Mouse (Mus musculus) left cerebral cortex, postnatal 25 days (tissue): ENCODE data around the gene Taf1c. TPM values are rescaled to one million over a fixed set of nuclear protein-coding genes. Genes with fewer than 3 reads are reported as not detected.

ENCODE experiments used
- DNase-seq, 2 experiments: peaks; one replicate each; pipeline ENCODE4 v3.0.0; 2022; ENCODE audit warnings: low spot score in 2 of 2, mixed read lengths in 1 of 2
- intact Hi-C: fragments of 180-260 bp; cut with DNase I; formaldehyde crosslinking; loops from one replicate; pipeline ENCODE4 v1.15.1; 2025
- total RNA-seq, 2 experiments: library from RNA; stranded (reverse); gene quantifications; 2 replicates each; pipeline ENCODE4 v1.2.3; 2021

Gene Taf1c
- 1 to 10 TPM; 9.9 to 10.0 TPM for total RNA-seq

GRCm38 (mm10) chr8:119604996-119605395, at the start of gene Taf1c:
Gene Taf1c (minus strand): TSS chr8:119605222.
- intact Hi-C loops, result loop anchor here (2.0 to 10.0 kb wide), 2 partner anchors 158 to 190 kb away; partner anchors contain the start of gene Necab2
- peak; percentile 92 to 95 for DNase-seq

GRCm38 (mm10) chr8:119651324-119651723, 46.3 kb upstream of the Taf1c start:
- intact Hi-C loops, result no loop called here

GRCm38 (mm10) chr8:119646846-119647245, 41.8 kb upstream of the Taf1c start:
- intact Hi-C loops, result no loop called here
- no peak for DNase-seq

More at GRCm38 (mm10) chr8:119651324-119651723, 46.3 kb upstream of the Taf1c start:
- DNase-seq, result no peak

DNA sequence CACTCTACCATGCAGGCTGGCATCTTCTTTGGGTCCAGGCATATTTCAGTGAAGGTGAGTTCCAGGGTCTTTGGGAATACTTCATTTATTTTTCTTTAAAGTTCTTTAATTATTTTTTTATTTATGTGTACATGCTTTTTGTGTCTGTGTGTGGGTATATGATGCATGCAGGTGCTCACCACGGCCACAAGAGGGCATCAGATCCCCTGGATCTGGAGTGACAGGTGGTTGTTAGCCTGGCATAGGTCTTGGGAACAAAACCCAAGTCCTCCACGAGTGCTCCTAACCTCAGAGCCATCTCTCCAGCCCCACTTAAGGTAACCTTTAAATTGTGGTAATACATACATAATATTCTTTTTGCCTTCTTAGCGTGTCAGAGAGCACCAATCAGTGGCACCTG, 41.2 kb upstream of the Taf1c start:
- DNase-seq, result no peak
- intact Hi-C loops, result no loop called here

DNA sequence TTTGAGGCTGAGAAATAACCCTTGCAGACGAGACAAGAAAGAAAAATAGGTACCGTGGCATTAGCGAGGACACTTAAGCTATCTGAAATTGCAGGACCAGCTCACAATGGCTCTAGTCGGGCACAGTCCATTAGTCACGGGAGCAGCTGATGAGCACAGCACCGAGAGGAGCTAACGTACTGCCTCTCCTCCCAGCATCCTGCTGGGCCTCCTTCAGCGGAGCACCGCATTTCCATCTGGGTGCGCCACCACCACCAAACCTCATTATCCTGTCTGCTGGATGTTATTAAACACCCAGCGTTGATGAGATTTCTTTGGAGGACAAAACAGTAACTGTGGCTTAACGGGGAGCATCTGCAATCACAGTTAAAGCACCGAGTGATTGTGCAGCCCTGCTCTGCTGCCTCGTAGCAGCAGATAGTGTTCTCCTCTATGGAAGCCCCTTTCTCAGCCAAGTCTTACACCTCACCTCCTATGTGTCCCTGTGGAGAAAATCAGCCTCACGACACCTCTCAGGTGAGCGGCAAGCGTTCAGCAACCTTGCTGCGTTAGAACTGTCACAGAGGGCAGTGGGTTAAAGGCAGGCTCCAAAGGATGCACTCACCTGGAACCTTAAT, 40.1 kb upstream of the Taf1c start:
- intact Hi-C loops, result no loop called here
- no peak for DNase-seq

- intact Hi-C loops, result no loop called here
- no peak for DNase-seq
Measured at GRCm38 (mm10) chr8:119644429-119644960, 39.5 kb upstream of the Taf1c start.

DNA sequence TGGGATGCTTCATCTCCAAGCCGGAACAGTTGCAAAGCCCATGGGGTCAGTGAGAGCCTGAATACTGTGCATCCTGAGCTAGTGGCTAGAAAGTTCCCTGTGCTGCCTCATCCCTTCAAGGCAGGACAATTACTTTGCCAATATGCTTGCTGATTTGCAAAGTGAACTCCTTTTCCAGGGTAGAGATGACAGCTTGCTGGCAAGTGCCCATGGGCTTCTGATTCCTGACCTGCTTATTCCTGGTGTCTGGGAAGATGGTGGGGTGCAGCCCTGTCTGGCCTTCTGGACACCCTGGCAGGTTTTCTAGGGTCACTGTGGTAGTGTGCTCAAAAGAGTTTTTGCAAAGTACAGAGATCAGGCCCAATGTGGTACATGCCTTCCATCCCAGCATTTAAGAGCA, 37.9 kb upstream of the Taf1c start:
- DNase-seq, result no peak
- intact Hi-C loops, result no loop called here

GRCm38 (mm10) chr8:119641058-119641457, 36.0 kb upstream of the Taf1c start:
- intact Hi-C loops, result no loop called here
- no peak for DNase-seq

DNA sequence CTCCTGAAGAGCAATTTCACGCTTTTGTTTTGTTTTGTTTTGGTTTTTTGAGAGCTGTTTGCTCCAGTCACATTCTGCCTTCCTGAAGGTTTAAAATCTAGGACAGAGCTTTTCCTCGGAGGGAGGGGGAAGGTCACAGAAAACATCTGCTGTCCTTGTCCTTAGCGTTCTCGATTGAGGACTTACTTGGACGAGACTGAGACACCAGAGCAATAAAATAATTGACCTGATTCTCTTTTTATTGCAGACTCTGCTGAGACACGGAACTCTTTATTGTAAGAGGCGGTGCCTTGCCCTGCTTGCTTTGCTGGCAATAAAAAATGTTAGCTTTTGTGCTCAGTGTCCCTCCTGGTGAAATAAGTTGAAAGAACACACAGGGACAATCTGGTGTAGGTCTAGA, 34.8 kb upstream of the Taf1c start:
- DNase-seq, result no peak
- intact Hi-C loops, result no loop called here

DNA sequence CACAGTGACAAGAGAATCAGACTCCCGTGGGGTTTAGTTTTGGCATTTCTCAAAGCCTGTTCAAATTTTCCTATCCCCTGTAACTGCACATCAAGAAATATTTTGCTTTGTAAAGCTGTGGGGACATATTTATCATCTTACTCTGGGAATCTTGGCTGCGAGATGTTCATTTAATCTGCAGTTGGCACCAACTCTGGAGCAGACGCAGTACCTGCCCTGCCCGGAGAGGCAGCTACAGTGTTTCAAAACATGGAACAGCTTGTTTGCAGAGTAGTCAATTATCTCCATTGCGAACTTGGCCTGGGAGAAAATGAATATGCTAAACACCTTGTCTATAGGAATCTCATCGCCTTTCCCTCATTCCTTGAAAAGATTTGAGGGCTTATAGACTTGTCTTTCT, 33.2 kb upstream of the Taf1c start:
- intact Hi-C loops, result no loop called here
- no peak for DNase-seq

DNA sequence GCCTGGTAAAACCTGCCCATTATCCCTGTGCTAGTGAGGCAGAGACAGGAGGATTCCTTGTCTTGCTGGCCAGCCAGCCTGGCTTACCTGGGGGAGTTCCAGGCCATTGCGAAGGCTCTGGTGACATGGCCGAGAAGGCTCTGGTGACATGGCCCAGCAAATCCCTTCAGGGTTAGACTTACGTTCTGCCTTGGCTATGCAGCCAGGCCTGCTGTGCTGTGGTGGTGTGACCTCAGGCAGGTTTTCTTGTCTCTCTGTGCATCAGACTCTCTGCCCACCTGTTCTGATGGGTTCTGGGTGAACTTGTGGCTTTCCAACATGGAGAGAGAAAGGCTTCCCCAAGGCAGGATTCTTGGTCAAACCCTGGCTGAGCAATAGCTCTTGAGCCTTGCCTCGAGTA, 32.4 kb upstream of the Taf1c start:
- intact Hi-C loops, result no loop called here
- DNase-seq, result no peak

DNA sequence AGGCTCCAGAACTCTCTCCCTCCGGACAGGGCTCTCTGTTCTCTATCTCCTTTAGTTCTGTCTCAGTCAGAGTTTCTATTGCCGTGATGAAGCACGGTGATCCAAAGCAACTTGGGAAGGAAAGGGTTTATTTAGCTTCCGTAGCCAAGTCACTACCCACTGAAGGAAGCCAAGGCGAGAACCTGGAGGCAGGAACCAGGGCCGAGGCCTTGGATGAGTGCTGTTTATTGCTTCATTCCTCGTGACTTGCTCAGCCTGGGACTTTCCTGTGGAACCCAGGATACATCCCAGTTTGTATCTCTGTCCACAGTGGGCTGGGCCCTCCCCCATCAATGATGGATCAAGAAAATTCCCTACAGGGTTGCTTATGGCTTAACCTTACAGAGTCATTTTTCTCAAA, 31.7 kb upstream of the Taf1c start:
- DNase-seq, result no peak
- intact Hi-C loops, result no loop called here

- intact Hi-C loops, result no loop called here
- peak in 1 of 2 experiments; percentile 45 for DNase-seq
Measured at GRCm38 (mm10) chr8:119635958-119636357, 30.9 kb upstream of the Taf1c start.

DNA sequence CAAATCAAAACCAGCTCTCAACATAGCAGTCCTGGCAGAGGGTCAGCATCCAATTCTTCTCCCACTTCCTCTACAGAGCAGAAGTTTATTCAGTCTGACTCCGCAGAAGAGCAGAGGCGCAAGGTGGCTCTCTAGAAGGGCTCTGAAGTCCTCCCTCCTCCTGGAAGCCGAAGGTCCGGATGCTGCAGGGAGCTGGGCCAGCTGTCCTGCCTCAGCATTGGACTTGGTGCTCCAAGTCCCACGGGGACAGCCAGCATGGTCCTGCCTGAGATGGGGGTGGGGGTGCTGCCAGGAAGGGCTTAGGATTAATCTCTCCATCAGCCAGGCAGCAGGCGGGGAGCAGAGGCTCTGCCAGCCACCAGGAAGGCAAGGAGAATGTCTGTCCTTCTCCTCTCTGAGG, 30.4 kb upstream of the Taf1c start, which contains the start of gene Kcng4:
Kcng4 (minus strand) TSS at position 303 of the 400 bp plus-strand sequence.
- no peak for DNase-seq
- intact Hi-C loops, result no loop called here

DNA sequence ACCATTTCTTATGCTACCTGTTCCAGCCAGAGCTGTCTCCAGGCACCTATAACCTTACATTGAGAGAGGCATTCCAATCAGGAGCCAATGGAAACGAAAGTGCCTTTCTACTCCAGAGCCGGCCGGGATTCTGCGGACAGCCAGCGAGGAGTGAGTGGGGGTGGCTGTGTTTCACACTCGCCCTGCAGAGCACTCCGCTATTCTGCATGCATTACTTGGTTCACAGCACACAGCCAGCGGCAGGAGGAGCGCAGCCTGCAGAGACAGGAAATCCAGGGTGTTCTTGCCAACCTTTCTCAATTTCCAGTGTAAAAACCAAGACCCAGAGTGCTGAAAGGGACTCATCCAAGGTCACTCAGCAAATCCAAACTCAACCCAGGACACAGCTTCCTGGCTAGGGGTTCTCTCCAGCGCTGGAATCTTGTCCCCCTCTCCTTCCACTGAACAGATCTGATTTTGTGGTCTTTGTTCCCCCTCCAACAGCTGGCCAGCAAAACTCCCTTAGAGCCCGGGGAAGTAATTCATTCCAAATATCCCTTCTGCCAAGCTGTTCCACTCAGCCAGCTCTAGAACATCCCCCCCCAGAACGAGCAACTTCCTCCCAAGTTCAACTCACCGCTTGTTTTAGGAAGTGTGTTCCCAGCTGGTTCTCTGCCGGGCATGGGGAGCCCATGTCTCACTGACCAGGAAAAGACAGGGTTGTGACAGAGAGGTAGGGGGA, 29.8 kb upstream of the Taf1c start:
- intact Hi-C loops, result no loop called here
- DNase-seq, result peak in 1 of 2 experiments; percentile 35

DNA sequence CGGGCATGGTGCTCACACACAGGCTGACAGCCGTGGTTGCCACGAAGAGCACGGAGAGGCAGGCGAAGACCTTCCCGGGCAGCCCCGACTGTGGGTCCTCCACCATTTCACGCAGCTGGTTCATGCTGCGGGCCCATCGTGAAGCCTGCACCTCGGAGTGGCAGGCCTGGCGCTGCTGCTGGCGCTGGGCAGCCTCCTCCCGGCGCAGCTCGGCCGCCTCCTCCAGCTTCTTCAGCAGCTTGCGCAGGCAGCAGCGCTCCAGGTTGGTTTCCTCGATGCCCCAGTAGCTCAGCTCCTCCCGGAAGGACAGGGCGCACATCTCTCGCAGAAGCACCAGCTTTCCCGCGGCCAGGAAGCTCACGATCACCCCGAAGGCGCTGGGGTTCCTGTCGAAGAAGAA, 27.9 kb upstream of the Taf1c start:
- intact Hi-C loops, result no loop called here

GRCm38 (mm10) chr8:119632246-119632645, 27.2 kb upstream of the Taf1c start:
- DNase-seq, result no peak
- intact Hi-C loops, result no loop called here

More for the DNA sequence above, 27.9 kb upstream of the Taf1c start:
- DNase-seq, result no peak

DNA sequence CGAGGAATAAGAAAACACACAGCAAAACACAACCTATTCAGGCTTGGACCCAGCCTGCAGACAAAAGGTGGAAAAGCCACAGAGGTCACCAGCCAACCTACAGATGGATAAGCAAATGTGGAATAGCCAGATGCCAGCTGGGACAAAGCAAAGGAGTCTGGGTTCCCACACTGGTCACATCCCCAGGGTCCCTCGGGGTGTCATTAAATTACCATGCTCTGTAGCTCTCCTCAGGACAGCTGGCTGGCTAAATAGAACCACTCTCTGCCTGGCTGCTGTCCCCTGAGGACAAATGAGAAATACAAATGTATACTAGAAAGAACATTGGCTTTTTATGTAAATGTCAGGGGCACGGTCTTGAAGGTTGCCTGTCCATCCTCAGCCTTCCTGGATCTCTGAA, 25.8 kb upstream of the Taf1c start:
- no peak for DNase-seq
- intact Hi-C loops, result no loop called here

GRCm38 (mm10) chr8:119627613-119628359, 22.8 kb upstream of the Taf1c start:
- intact Hi-C loops, result no loop called here
- no peak for DNase-seq

GRCm38 (mm10) chr8:119627199-119627598, 22.2 kb upstream of the Taf1c start:
- DNase-seq, result no peak
- intact Hi-C loops, result no loop called here
